8 mouse cellular contexts compared by ENCODE assay signal in the genomic region with DNA sequence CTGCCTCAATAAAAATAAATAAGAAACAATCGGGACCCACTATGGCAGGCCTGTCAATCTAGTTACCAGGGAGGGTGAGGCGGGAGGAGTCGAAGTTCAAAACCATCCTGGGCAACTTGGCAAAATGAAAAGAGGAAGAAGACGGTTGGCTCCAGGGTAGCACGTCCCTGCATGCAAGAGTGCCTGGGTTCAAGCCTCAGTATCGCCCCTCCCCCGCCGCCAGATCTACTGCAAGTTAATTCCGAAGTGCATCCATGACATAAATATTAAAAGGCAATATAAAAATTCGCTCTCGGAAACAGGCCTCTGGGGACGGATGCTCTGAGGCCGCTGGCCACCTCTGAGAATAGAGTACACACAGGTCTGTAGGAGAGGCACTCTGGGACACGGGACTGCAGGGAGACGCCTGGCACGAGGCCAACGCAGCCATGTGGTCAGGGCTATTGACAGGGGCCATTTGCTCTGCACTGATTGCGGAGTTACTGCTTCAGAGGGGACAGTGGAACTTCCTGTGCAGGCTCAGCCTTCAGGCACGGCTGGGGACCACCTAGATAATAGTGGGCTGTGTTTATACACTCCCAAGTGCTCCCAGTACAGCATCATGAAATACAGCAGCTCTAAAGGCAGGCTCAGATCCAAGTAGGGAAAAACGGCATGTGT. TPM values are rescaled to one million over a fixed set of nuclear protein-coding genes. Genes with fewer than 3 reads are reported as not detected.
A peak's percentile ranks its signal among the peaks of the same experiment; 100 is the strongest.
DNase-seq lines count a peak whose midpoint lies in the region; ATAC-seq lines count a peak whose summit lies in the region.

No protein-coding gene starts in this region.

- no peaks in the 10 kb centered on the region for H3K27me3 ChIP-seq in embryonic facial prominence, embryonic 13.5 days
- H3K27me3 ChIP-seq in hindbrain, embryonic 13.5 days = no peaks in the 10 kb centered on the region
- no peaks in the 10 kb centered on the region for H3K27me3 ChIP-seq in limb, embryonic 15.5 days
- H3K27me3 ChIP-seq in midbrain, embryonic 14.5 days (ENCODE audit: control insufficient read depth, insufficient read depth, low read length) = no peaks in the 10 kb centered on the region

- WGBS in embryonic facial prominence, embryonic 13.5 days = 32% methylated on average over 20 of the region's 20 CpGs
- 23% methylated on average over 20 of the region's 20 CpGs for WGBS in hindbrain, embryonic 13.5 days
- 25% methylated on average over 20 of the region's 20 CpGs for WGBS in limb, embryonic 15.5 days
- 22% methylated on average over 20 of the region's 20 CpGs for WGBS in midbrain, embryonic 14.5 days

- no peaks in the 10 kb centered on the region for H3K9me3 ChIP-seq in embryonic facial prominence, embryonic 13.5 days
- no peaks in the 10 kb centered on the region for H3K9me3 ChIP-seq in hindbrain, embryonic 13.5 days
- no peaks in the 10 kb centered on the region for H3K9me3 ChIP-seq in limb, embryonic 15.5 days
- no peaks in the 10 kb centered on the region for H3K9me3 ChIP-seq in midbrain, embryonic 14.5 days (ENCODE audit: control insufficient read depth, low read length)

- peaks cover 60% of the 10 kb centered on the region for H3K4me1 ChIP-seq in embryonic facial prominence, embryonic 13.5 days
- peaks cover 92% of the 10 kb centered on the region for H3K4me1 ChIP-seq in hindbrain, embryonic 13.5 days (replicated peaks)
- peaks cover 55% of the 10 kb centered on the region for H3K4me1 ChIP-seq in limb, embryonic 15.5 days
- H3K4me1 ChIP-seq in midbrain, embryonic 14.5 days (ENCODE audit: control insufficient read depth, insufficient read depth, low read length) = peaks cover 58% of the 10 kb centered on the region

- no peak overlapping the region for H3K4me3 ChIP-seq in embryonic facial prominence, embryonic 13.5 days
- no peak overlapping the region; the same call in 1 of the 2 replicates for H3K4me3 ChIP-seq in hindbrain, embryonic 13.5 days
- H3K4me3 ChIP-seq in limb, embryonic 15.5 days = no peak overlapping the region
- no peak overlapping the region for H3K4me3 ChIP-seq in midbrain, embryonic 14.5 days (replicated peaks; ENCODE audit: low read depth, low read length)

- peak; percentile 64 for DNase-seq in urinary bladder, postnatal 14 days (ENCODE audit: low spot score)
- DNase-seq in urinary bladder, postnatal 25 days (ENCODE audit: low spot score) = no peak
- DNase-seq in midbrain, embryonic 14.5 days = peak; percentile 78
- no peak for DNase-seq in layer of hippocampus, postnatal 25 days (ENCODE audit: extremely low spot score in 1 of 2, low spot score in 1 of 2)

- H3K4me2 ChIP-seq in embryonic facial prominence, embryonic 13.5 days = peak overlapping the region; percentile 41
- H3K4me2 ChIP-seq in hindbrain, embryonic 13.5 days = peak overlapping the region; percentile 42
- peak overlapping the region; percentile 19 for H3K4me2 ChIP-seq in limb, embryonic 15.5 days
- H3K4me2 ChIP-seq in midbrain, embryonic 14.5 days (ENCODE audit: low read length) = peak overlapping the region; percentile 41

- peak; percentile 27; the same call in 1 of the 2 replicates for ATAC-seq in embryonic facial prominence, embryonic 13.5 days (ENCODE audit: insufficient number of reproducible peaks, insufficient read depth, low FRiP score, low TSS enrichment, low read depth)
- ATAC-seq in hindbrain, embryonic 13.5 days (ENCODE audit: low FRiP score) = peak; percentile 53
- peak; percentile 56; the same call in 1 of the 2 replicates for ATAC-seq in limb, embryonic 15.5 days (ENCODE audit: insufficient number of reproducible peaks, low FRiP score, low TSS enrichment, low read depth)
- ATAC-seq in midbrain, embryonic 14.5 days (ENCODE audit: low FRiP score, low TSS enrichment) = peak; percentile 61; the same call in 1 of the 2 replicates
- ATAC-seq in megakaryocyte-erythroid progenitor cell, adult 5-6 weeks (replicated peaks; ENCODE audit: low FRiP score, low TSS enrichment, poor library complexity, severe bottlenecking) = no peak

- no peaks in the 10 kb centered on the region for H3K36me3 ChIP-seq in embryonic facial prominence, embryonic 13.5 days
- peaks cover 10% of the 10 kb centered on the region; the same call in 1 of the 2 replicates for H3K36me3 ChIP-seq in hindbrain, embryonic 13.5 days
- no peaks in the 10 kb centered on the region for H3K36me3 ChIP-seq in limb, embryonic 15.5 days
- 0 out of 2 replicates have a peak, but pooled peaks cover 5% of the 10 kb centered on the region for H3K36me3 ChIP-seq in midbrain, embryonic 14.5 days (ENCODE audit: control insufficient read depth, insufficient read depth, low read length)

- 0 out of 2 replicates have a peak overlapping the region, but pooled peaks have one; percentile 54 for H3K9ac ChIP-seq in embryonic facial prominence, embryonic 13.5 days
- H3K9ac ChIP-seq in hindbrain, embryonic 13.5 days = peak overlapping the region; percentile 21
- H3K9ac ChIP-seq in limb, embryonic 15.5 days = no peak overlapping the region
- H3K9ac ChIP-seq in midbrain, embryonic 14.5 days (replicated peaks; ENCODE audit: low read length) = peak overlapping the region; percentile 27; the same call in 1 of the 2 replicates

- no peak overlapping the region for H3K27ac ChIP-seq in embryonic facial prominence, embryonic 13.5 days
- peak overlapping the region; percentile 82 for H3K27ac ChIP-seq in hindbrain, embryonic 13.5 days
- H3K27ac ChIP-seq in limb, embryonic 15.5 days = no peak overlapping the region
- peak overlapping the region; percentile 66 for H3K27ac ChIP-seq in midbrain, embryonic 14.5 days (replicated peaks; ENCODE audit: low read depth, low read length)

RNA-seq across cellular contexts. Expression of a gene that starts 8.9 kb away (rescaled TPM):
- polyA plus RNA-seq in embryonic facial prominence, embryonic 13.5 days (2015; fragmentation: Nextera tagmentation; extraction: Ambion mirVana) = 71.3 and 90.2 TPM in 2 replicates
- polyA plus RNA-seq in hindbrain, embryonic 13.5 days (2015; fragmentation: Nextera tagmentation; extraction: Ambion mirVana) = 98.1 and 106 TPM in 2 replicates
- 55.1 and 65.4 TPM in 2 replicates for polyA plus RNA-seq in limb, embryonic 15.5 days (2015; fragmentation: Nextera tagmentation; extraction: Ambion mirVana)
- 291 and 381 TPM in 2 replicates for polyA plus RNA-seq in midbrain, embryonic 14.5 days (2014; fragmentation: Nextera tagmentation; extraction: Ambion mirVana)
- 24.4 and 63.9 TPM in 2 replicates for total RNA-seq in megakaryocyte-erythroid progenitor cell, adult 5-6 weeks (2014; fragmentation: Nextera tagmentation)
- 30.4 and 44.2 TPM in 2 replicates for total RNA-seq in megakaryocyte-erythroid progenitor cell, adult 5-6 weeks (2017)
- 100 to 1,000 TPM; 121 to 140 TPM for total RNA-seq in layer of hippocampus, postnatal 25 days (2021)

RNA-seq across cellular contexts. Expression of a gene that starts 30.6 kb away (rescaled TPM):
- 8.4 and 11.6 TPM in 2 replicates for polyA plus RNA-seq in embryonic facial prominence, embryonic 13.5 days (2015; fragmentation: Nextera tagmentation; extraction: Ambion mirVana)
- 14.6 and 14.8 TPM in 2 replicates for polyA plus RNA-seq in hindbrain, embryonic 13.5 days (2015; fragmentation: Nextera tagmentation; extraction: Ambion mirVana)
- 13.0 and 13.5 TPM in 2 replicates for polyA plus RNA-seq in limb, embryonic 15.5 days (2015; fragmentation: Nextera tagmentation; extraction: Ambion mirVana)
- polyA plus RNA-seq in midbrain, embryonic 14.5 days (2014; fragmentation: Nextera tagmentation; extraction: Ambion mirVana) = 14.0 and 18.1 TPM in 2 replicates
- 2.2 and 4.4 TPM in 2 replicates for total RNA-seq in megakaryocyte-erythroid progenitor cell, adult 5-6 weeks (2014; fragmentation: Nextera tagmentation)
- total RNA-seq in megakaryocyte-erythroid progenitor cell, adult 5-6 weeks (2017) = 3.2 and 5.6 TPM in 2 replicates
- total RNA-seq in layer of hippocampus, postnatal 25 days (2021) = 1 to 10 TPM; 8.0 to 8.5 TPM

RNA-seq across cellular contexts. Expression of a gene that starts 53.2 kb away (rescaled TPM):
- 11.6 and 11.7 TPM in 2 replicates for polyA plus RNA-seq in embryonic facial prominence, embryonic 13.5 days (2015; fragmentation: Nextera tagmentation; extraction: Ambion mirVana)
- polyA plus RNA-seq in hindbrain, embryonic 13.5 days (2015; fragmentation: Nextera tagmentation; extraction: Ambion mirVana) = 11.8 and 12.8 TPM in 2 replicates
- 11.5 and 11.7 TPM in 2 replicates for polyA plus RNA-seq in limb, embryonic 15.5 days (2015; fragmentation: Nextera tagmentation; extraction: Ambion mirVana)
- polyA plus RNA-seq in midbrain, embryonic 14.5 days (2014; fragmentation: Nextera tagmentation; extraction: Ambion mirVana) = 5.8 and 6.3 TPM in 2 replicates
- total RNA-seq in megakaryocyte-erythroid progenitor cell, adult 5-6 weeks (2014; fragmentation: Nextera tagmentation) = 8.5 and 12.4 TPM in 2 replicates
- 5.7 and 11.5 TPM in 2 replicates for total RNA-seq in megakaryocyte-erythroid progenitor cell, adult 5-6 weeks (2017)
- 10 to 100 TPM; 14.1 to 17.0 TPM for total RNA-seq in layer of hippocampus, postnatal 25 days (2021)

Comparison
In these comparisons a context has a peak if more than half of its experiments do, and no peak if none do; other contexts are left out.
1. DNase-seq: peak in urinary bladder, postnatal 14 days (single experiment) and midbrain, embryonic 14.5 days (single experiment); none in urinary bladder, postnatal 25 days (single experiment) and layer of hippocampus, postnatal 25 days (0 of 2).
2. H3K27ac ChIP-seq: peak in hindbrain, embryonic 13.5 days (single experiment) and midbrain, embryonic 14.5 days (single experiment); none in embryonic facial prominence, embryonic 13.5 days (single experiment) and limb, embryonic 15.5 days (single experiment).
3. Peak in every context shown above with its lines, with median percentiles within 50 percentile points of each other: H3K4me2 ChIP-seq.